Mouse (Mus musculus) skeletal muscle tissue, adult 2 months (tissue): ENCODE results near the gene Med13l.

Experiments
- DNase-seq: peaks from one replicate; pipeline ENCODE4 v3.0.0-alpha.2; 2012; ENCODE audit warnings: low read depth, low spot score

Med13l gene

DNA sequence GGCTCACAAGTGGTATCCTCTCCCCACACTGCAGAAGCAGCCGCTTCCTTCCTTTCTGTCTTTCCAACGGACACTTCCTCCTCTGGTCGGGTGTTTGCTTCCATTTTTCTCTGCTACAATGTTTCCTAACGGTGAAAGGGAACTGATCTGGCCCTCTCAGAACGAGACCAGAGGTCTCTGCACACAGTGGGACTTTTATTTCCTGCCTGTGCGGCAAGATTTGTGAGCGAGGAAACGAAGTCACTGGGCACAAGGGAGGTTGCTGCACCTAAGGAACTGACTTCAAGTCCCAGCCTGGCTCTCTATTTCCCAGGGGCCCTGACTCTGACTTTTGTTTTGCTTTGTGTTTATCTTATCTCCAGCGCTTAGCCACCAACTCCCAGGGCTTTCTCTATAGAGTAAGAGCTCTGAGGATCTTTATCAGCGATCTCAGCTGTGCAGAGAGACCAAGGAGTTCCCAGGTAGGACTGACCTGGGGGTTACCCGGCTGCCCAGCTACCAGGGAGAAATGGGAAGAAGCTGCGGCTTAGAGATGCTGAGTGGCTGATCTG, 4.0 kb upstream of the Med13l start:
- no peak for DNase-seq

DNA sequence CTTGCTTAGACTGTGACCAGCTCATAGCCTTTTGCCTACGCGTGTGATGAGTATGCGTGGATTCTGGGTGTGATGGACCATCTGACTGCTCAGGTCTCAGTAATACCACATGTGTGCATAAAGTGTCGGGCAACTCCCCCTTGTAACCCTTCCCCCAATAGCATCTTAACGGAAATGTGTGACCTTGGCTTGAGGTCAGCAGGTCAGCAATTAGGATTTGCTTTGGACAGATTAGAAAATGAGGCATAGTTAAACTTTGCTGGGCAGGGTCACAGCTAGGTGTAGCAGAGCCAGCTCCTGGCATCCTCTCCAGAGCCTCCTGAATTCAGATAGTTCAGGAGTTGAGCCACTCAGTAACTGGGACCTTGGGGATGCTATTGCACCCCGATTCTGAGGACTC, 1.6 kb upstream of the Med13l start:
- no peak for DNase-seq

GRCm38 (mm10) chr5:118559584-118560384, 695 bp upstream of the Med13l start:
- DNase-seq, result peak; percentile 82

DNA sequence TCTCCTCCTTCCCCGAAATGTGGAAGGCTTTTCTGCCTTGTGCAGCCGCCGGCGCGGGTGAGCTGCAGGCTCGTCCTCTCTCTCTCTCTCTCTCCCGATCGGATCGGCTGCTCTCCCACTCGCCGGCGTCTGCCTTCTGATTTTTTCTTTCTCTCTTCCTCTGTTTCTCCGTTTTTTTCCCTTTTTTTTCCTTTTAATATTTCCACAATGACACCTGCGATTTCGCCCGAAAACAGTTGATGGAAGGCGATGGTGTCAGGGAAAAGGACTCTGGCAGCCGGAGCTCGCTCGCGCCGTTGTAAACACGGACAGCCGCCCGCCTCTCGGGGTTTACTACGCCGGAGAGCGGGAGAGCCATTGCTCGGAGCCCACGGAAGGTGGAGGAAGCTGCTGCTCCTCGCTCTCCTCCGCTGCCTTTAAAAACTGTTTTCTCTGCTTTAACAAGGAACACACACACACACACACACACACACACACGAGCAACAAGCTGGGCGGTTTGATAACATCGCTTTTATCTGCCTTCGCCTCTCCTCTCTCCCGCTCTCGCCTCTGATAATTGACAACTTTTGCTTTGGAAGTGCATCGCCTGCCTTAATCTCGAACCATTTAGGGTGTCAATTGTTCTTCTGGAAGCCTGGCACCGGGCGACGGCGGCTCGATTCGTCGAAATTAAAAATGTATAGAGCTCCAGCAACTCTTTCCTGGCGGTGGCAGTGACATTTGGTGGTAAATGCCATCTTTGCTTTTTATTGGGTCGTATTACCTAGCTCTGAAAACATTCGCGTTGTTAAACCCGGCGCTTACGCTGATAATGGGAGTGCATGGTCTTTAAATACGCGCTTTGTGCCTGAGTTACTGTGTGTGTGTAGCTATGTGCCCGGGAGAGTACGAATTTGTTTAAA, 858 bp downstream of the Med13l start:
- no peak for DNase-seq

DNA sequence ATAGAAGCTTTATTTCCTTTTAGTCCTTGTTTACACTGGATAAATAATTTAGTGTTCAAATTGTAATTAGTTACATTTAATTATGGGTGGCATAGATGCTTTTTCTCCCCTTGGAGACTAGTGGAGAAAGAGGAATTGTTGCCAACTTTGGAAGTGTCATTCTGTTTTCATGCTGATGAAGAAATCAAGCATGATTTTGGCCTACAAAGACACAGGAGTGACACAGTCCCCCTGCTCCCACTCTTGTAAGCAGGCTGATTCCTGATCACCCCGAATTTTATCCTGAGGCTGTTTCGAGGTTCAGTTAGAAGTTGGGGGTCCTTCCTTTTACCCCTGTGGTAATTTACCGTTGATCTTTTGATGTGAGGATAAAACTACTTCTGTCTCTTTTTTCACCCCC, 1.7 kb downstream of the Med13l start:
- no peak for DNase-seq

GRCm38 (mm10) chr5:118563590-118563989, 3.1 kb downstream of the Med13l start:
- peak; percentile 13 for DNase-seq

- DNase-seq, result no peak
Measured at GRCm38 (mm10) chr5:118567395-118567794, 6.9 kb downstream of the Med13l start.

GRCm38 (mm10) chr5:118569017-118569416, 8.5 kb downstream of the Med13l start:
- DNase-seq, result no peak

GRCm38 (mm10) chr5:118569606-118570580, 9.4 kb downstream of the Med13l start:
- DNase-seq, result no peak

GRCm38 (mm10) chr5:118571504-118571903, 11.0 kb downstream of the Med13l start:
- DNase-seq, result no peak

DNA sequence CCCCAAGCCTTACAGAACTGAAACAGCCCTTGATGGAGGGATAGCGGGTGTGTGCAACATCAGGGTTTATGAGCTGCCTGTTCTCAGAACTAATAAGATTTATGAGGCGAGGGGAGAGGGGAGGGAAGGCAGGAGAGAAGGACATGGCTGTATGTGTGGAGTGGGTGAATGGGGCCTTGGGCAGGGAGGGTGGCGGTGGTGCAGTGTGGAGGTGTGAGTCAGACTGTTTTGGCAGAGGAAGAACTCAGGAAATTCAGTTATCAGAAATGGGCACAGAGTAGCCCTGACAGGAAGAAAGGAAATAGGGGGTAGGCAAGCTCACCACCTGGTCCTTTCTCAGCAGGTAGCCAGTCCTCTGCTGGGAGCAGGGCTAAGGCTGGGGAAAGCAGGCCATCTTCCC, 13.8 kb downstream of the Med13l start:
- no peak for DNase-seq

DNA sequence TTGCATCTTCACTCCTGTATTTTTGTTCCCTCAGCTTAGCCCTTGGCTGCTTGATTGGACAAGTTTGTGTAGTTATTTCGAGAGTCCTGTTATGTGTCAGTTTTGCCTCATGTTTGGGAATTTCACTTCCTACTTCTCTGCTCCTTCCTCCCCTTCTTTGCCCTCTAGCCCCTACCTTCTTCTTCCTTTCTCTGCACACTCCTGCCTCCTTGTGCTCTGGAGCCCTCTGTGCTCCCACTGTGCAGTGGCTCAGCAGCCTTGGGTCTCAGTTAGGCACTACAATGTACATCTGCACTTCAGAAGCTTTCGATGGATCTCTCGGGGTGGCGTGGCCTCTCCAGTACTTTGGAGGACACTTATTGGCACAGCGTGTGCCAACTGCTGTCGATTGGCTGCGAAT, 14.5 kb downstream of the Med13l start:
- no peak for DNase-seq

- DNase-seq, result no peak
Measured at GRCm38 (mm10) chr5:118575909-118576308, 15.4 kb downstream of the Med13l start.

- no peak for DNase-seq
Measured at GRCm38 (mm10) chr5:118576731-118577130, 16.3 kb downstream of the Med13l start.

DNA sequence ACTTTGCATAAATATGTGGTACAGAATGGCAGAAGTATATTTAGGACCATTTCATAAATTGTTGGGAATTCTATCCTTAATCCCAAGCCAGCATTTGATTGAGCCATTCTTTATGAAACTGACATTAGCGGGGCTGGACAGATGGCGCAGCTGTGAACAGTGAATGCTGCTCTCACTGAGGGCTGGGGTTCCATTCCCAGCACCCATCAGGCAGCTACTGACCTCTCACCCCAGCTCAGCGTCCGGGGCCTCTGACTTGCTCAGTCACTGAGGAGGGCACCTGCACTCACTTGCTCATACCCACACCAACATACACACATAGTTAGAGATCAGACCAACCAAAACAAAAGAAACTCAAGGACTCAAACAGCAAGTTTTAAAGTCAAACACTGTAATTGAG, 24.9 kb downstream of the Med13l start:
- DNase-seq, result no peak

DNA sequence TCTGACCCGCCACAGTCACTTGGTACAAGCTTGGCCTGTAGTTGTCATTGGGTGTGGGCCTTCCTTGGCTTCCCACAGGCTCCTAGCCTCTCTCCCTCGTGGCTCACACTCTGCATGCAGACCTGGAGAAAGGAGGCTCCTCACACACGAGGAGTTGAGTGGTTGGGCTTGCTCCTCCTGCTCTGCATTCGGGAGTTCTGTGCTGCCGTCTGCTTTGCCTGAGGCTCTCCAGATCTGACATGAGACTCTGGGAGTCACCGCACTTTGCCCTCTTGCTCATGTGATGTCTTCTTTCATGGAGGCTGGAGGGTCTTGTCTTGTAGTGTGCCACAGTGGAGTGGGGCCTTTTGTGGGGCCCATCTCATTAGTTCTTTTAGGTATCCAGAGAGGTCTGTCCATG, 26.1 kb downstream of the Med13l start:
- no peak for DNase-seq

DNA sequence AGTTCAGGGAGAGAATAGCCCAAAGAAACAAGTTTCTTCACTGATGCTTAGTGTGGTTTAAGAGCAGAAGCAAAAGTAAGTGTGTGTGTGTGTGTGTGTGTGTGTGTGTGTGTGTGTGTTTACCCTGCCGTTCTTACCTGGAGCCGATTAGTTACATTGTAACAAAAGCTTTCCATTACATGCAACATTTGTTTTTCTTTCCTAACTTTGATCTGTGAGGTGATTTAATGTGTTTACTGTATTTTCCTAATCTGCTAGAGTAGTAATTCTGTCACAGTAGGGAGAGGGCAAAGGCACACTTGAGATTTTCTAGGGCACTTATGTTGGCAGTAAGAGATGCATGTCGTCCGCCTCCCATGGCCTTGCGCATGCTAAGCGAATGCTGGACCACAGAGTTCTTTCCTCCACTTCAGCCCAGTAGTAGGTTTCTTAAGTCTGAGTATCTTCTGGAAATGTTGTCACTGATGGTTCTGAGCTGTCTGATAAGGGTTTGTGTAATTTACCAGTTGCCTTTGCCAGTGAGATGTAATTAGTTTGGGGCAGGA, 28.0 kb downstream of the Med13l start:
- no peak for DNase-seq

GRCm38 (mm10) chr5:118589186-118589892, 28.9 kb downstream of the Med13l start:
- DNase-seq, result no peak

- DNase-seq, result no peak
Measured at GRCm38 (mm10) chr5:118590868-118591267, 30.4 kb downstream of the Med13l start.

DNA sequence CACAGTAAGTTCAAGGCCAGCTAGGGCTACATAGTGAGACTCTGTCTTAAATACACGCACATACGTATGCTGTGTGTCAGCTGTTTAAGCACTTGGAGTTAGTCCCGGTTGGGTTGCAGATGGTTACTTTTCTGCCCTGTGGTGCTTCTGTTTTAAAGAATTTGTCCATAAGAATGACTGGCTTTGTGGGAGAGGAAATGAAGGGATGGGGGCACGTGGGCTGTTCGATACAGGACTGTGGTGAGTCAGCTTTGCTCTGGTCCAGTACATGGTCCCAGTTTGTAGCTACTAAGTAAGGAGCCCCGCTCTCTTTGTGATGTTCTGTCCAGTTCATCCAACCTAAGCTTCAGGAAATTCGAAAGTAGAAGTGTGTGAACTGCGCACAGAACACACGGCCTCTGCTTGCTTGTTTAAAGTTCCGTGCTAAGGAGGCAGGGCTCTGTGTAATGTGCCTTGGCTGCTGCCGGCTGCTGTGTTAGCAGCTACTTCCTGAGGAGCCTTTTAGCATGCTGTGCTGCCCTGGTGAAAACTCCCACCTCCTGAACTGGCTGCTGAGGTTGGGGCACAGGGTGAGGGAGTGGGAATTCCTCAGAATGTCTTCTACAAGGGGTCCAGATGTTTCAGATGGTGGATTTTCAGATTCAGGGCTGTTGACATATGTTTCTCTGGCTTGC, 31.5 kb downstream of the Med13l start:
- DNase-seq, result no peak
